Mouse (Mus musculus) stomach, postnatal 0 days (tissue): Measurements from ENCODE around the gene Osbpl8. TPM values are rescaled to one million over a fixed set of nuclear protein-coding genes. Genes with fewer than 3 reads are reported as not detected.
"Not testable (repeated sequence)": the region's sequence is repeated elsewhere in the genome, so short reads cannot be mapped to it uniquely, and the experiment has no call there.

Source experiments
- ATAC-seq: fragments of 200-750 bp; cut with Nextera tagmentation; 2 replicates; pipeline ENCODE4 v1.8.0; 2017; ENCODE audit not compliant: low FRiP score, low TSS enrichment
- DNase-seq: peaks from one replicate; pipeline ENCODE4 v3.0.0-alpha.2; 2016; ENCODE audit warnings: low spot score
- H3K27ac ChIP-seq: fragments of 300-500 bp; sonication (generic); replicated peaks from 2 replicates; pipeline ENCODE4 v1.5.1; 2014; ENCODE audit warnings: mild to moderate bottlenecking, control low read depth
- H3K27me3 ChIP-seq: fragments of 300-500 bp; sonication (generic); 2 replicates; pipeline ENCODE4 v1.6.1; 2014; ENCODE audit warnings: low read length; ENCODE audit not compliant: control insufficient read depth, insufficient read depth
- H3K36me3 ChIP-seq: fragments of 300-500 bp; sonication (generic); 2 replicates; pipeline ENCODE4 v1.6.1; 2014; ENCODE audit warnings: low read length, mixed read lengths; ENCODE audit not compliant: control insufficient read depth, insufficient read depth
- H3K4me1 ChIP-seq: fragments of 300-500 bp; sonication (generic); replicated peaks from 2 replicates; pipeline ENCODE4 v1.6.1; 2014; ENCODE audit warnings: antibody characterized with exemption; ENCODE audit not compliant: control insufficient read depth, insufficient read depth
- H3K4me2 ChIP-seq: fragments of 300-500 bp; sonication (generic); replicated peaks from 2 replicates; pipeline ENCODE4 v1.6.1; 2014; ENCODE audit warnings: low read depth, mild to moderate bottlenecking, control low read depth, moderate library complexity
- H3K4me3 ChIP-seq: fragments of 300-500 bp; sonication (generic); 2 replicates; pipeline ENCODE4 v1.5.1; 2014; ENCODE audit warnings: low read depth, low read length, control low read depth
- H3K9ac ChIP-seq: fragments of 300-500 bp; sonication (generic); 2 replicates; pipeline ENCODE4 v1.6.1; 2014; ENCODE audit warnings: mild to moderate bottlenecking, low read length, control low read depth, mixed read lengths
- H3K9me3 ChIP-seq: fragments of 300-500 bp; sonication (generic); 2 replicates; pipeline ENCODE4 v1.6.1; 2016; ENCODE audit warnings: low read length; ENCODE audit not compliant: control insufficient read depth
- CTCF ChIP-seq: IDR thresholded peaks from 2 replicates; pipeline ENCODE4 v1.5.1; 2016; ENCODE audit warnings: antibody characterized with exemption, low read depth, mild to moderate bottlenecking, moderate library complexity
- EP300 ChIP-seq: optimal IDR thresholded peaks from 2 replicates; pipeline ENCODE3; 2016; ENCODE audit warnings: antibody characterized with exemption
- WGBS: fragments of 180-500 bp; shearing (Covaris S2); extraction: QIAGEN DNeasy Blood & Tissue Kit; methylation state at CpG from one replicate; pipeline ENCODE4 v1.1.7; 2014; 5-methylcytosine and 5-hydroxymethylcytosine counted together
- polyA plus RNA-seq: library from polyadenylated mRNA; unstranded; fragments of >200 nt; fragmentation: Nextera tagmentation; extraction: Ambion mirVana; gene quantifications from 2 replicates; pipeline ENCODE4 v1.2.1, GENCODE M21; 2015

Gene Osbpl8
- polyA plus RNA-seq, 1 experiment from 2014 or later: 5.1 TPM

GRCm38 (mm10) chr10:111226508-111226907, 62.0 kb downstream of the Osbpl8 start:
- TF ChIP-seq EP300: no peak
- peak; percentile 96 for TF ChIP-seq CTCF
- Histone ChIP-seq H3K27me3 (no peaks in the 10 kb centered on the region), H3K36me3 (no peaks in the 10 kb centered on the region), H3K4me1 (no peaks in the 10 kb centered on the region), H3K4me3 (no peak overlapping the region), H3K27ac (no peak overlapping the region), H3K9me3 (no peaks in the 10 kb centered on the region), H3K9ac (no peak overlapping the region), H3K4me2 (no peak overlapping the region)
- WGBS: 17% methylated on average over 3 of the region's 3 CpGs
- DNase-seq (peak; percentile 91), ATAC-seq (peak; percentile 53; the same call in 1 of the 2 replicates)

- not testable (repeated sequence) for H3K9me3 ChIP-seq, DNase-seq, H3K36me3 ChIP-seq, H3K27ac ChIP-seq, H3K4me1 ChIP-seq, H3K27me3 ChIP-seq, H3K9ac ChIP-seq, ATAC-seq, H3K4me3 ChIP-seq, H3K4me2 ChIP-seq
- 88% methylated on average over 7 of the region's 7 CpGs for WGBS
These were observed 67.7 kb downstream of the Osbpl8 start for GRCm38 (mm10) chr10:111232237-111232636.

DNA sequence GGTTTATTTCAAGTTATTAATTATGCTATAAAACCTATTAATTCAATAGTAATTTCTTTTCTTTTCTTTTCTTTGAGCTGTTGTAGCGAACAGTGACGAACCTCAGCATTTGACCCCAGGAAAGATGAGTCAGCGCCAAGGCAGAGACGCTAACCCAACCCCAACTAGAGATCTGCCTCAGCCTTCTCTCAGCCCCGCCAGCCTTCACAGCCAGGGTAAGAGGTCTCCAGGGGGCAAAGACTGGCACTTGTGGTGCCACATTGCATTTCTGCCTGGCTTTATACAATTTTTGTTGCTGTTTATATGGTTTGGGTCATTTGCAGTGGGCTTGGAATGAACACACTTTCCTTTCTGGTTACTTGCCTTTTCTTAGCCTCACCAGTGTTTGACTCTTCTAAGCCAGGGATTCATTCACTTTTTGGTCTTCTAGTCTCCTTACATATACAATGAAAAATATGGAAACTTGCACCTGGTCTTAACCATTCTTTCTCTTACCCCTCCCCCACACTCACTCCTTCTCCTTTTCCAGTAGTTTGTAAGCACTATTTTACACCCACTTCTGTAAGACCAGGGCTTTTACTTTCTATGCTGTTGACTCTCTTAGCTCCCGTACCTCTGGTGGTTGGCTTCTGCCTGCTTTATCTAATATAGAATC, 69.1 kb downstream of the Osbpl8 start:
- Histone ChIP-seq H3K4me2 (no peak overlapping the region), H3K27ac (no peak overlapping the region), H3K9me3 (no peaks in the 10 kb centered on the region), H3K9ac (no peak overlapping the region), H3K4me1 (no peaks in the 10 kb centered on the region), H3K36me3 (no peaks in the 10 kb centered on the region), H3K27me3 (no peaks in the 10 kb centered on the region), H3K4me3 (no peak overlapping the region)
- no peak for ATAC-seq
- TF ChIP-seq EP300 (no peak), CTCF (no peak)
- DNase-seq: no peak
- 63% methylated on average over 6 of the region's 6 CpGs for WGBS

GRCm38 (mm10) chr10:111234450-111235288, 70.1 kb downstream of the Osbpl8 start:
- no peaks in the 10 kb centered on the region for H3K36me3 ChIP-seq
- WGBS: 53% methylated on average over 6 of the region's 6 CpGs
- DNase-seq (no peak), ATAC-seq (no peak)
- no peaks in the 10 kb centered on the region for H3K4me1 ChIP-seq
- no peaks in the 10 kb centered on the region for H3K27me3 ChIP-seq
- TF ChIP-seq EP300: no peak
- no peak for TF ChIP-seq CTCF
- H3K9ac ChIP-seq: no peak overlapping the region
- no peaks in the 10 kb centered on the region for H3K9me3 ChIP-seq
- no peak overlapping the region for H3K4me2 ChIP-seq
- no peak overlapping the region for H3K4me3 ChIP-seq
- H3K27ac ChIP-seq: no peak overlapping the region

DNA sequence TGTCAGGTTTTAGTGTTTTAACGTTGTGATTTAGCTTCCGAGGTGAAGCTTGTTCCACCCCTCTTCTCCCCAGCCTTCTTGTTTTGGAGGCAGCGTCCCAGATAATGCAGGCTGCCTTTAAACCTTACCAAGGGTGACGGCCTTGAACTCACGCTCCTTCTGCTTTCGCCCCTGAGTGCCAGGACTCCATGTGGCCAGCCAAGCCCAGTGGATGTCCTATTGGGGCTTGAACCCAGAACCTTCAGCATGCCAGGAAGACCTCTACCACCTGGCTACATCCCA, 70.7 kb downstream of the Osbpl8 start:
- no peak for ATAC-seq
- Histone ChIP-seq H3K4me1 (no peaks in the 10 kb centered on the region), H3K9ac (no peak overlapping the region), H3K27me3 (no peaks in the 10 kb centered on the region), H3K36me3 (no peaks in the 10 kb centered on the region), H3K4me3 (no peak overlapping the region), H3K27ac (no peak overlapping the region), H3K4me2 (no peak overlapping the region), H3K9me3 (no peaks in the 10 kb centered on the region)
- TF ChIP-seq EP300 (no peak), CTCF (no peak)
- no peak for DNase-seq
- WGBS: 95% methylated on average over 6 of the region's 6 CpGs

DNA sequence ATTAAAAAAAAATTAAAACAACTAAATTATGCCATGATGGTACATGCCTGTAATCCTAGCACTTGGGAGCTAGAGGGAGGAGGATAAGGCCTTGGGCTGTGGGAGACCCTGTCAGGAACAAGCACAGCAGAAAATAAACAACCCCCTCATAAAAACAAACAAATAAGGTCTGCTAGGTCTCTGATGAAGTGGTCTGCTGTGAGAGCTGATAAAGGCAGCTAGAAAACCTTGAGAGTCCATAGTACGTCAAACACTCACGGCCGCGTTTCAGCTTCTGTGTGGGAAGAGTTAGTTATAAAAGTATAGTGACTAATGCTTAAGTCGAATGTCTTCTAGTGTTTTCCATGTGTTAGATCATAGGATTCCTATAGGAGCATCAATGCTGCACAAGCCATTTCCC, 72.9 kb downstream of the Osbpl8 start:
- ATAC-seq: no peak
- no peak overlapping the region for H3K27ac ChIP-seq
- H3K4me3 ChIP-seq: no peak overlapping the region
- no peaks in the 10 kb centered on the region for H3K4me1 ChIP-seq
- no peak overlapping the region for H3K9ac ChIP-seq
- no peaks in the 10 kb centered on the region for H3K9me3 ChIP-seq
- TF ChIP-seq EP300: no peak
- TF ChIP-seq CTCF: no peak
- DNase-seq: no peak
- H3K36me3 ChIP-seq: no peaks in the 10 kb centered on the region
- H3K27me3 ChIP-seq: no peaks in the 10 kb centered on the region
- H3K4me2 ChIP-seq: no peak overlapping the region
- 78% methylated on average over 5 of the region's 5 CpGs for WGBS
